Mouse (Mus musculus) gastrocnemius, postnatal 25 days (tissue): ENCODE results near the gene Suclg1. TPM values are rescaled to one million over a fixed set of nuclear protein-coding genes. Genes with fewer than 3 reads are reported as not detected.

Experiments used
- total RNA-seq, 2 experiments: library from RNA; stranded (reverse); gene quantifications; 1 replicate in 1 of 2; 2 replicates in 1 of 2; pipeline ENCODE4 v1.2.3; 2021

The Suclg1 gene
- total RNA-seq, 2 experiments from 2014 or later, result 357 to 371 TPM

Other genes with a start within 250 kb of the Suclg1 start
- gene Dnah6, start 26.7 kb upstream of the Suclg1 start, total RNA-seq, result under 1 TPM in 1 of 2 experiments, not detected in 1; 0.05 TPM
- not detected for gene 4931417E11Rik, start 221.3 kb downstream of the Suclg1 start, total RNA-seq